Mouse (Mus musculus) bone marrow macrophage, adult 2 months (primary cell): ENCODE measurements around the gene Helz. TPM values are rescaled to one million over a fixed set of nuclear protein-coding genes. Genes with fewer than 3 reads are reported as not detected.

Source experiments
- H3K27ac ChIP-seq: 2 replicates; pipeline ENCODE4 v1.5.1; 2012; ENCODE audit warnings: low read depth, low read length; ENCODE audit not compliant: insufficient read depth
- H3K4me1 ChIP-seq: 2 replicates; pipeline ENCODE4 v1.6.1; 2012; ENCODE audit warnings: low read length; ENCODE audit not compliant: control insufficient read depth, insufficient read depth
- H3K4me3 ChIP-seq: 2 replicates; pipeline ENCODE4 v1.5.1; 2012; ENCODE audit warnings: mild to moderate bottlenecking, low read length, moderate library complexity; ENCODE audit not compliant: insufficient read depth
- CTCF ChIP-seq: IDR thresholded peaks from 2 replicates; pipeline ENCODE4 v1.5.1; 2012; ENCODE audit warnings: low read depth, mild to moderate bottlenecking, low read length, moderate library complexity
- POLR2A ChIP-seq: IDR thresholded peaks from 2 replicates; pipeline ENCODE4 v1.6.1; 2012; ENCODE audit warnings: mild to moderate bottlenecking, low read depth, low read length, borderline replicate concordance
- polyA plus RNA-seq: library from polyadenylated mRNA; stranded (reverse); fragments of >200 nt; gene quantifications from 2 replicates; pipeline ENCODE4 v1.2.4, GENCODE M21; 2012; ENCODE audit not compliant: missing spikeins, insufficient read depth, insufficient read length

The Helz gene
- polyA plus RNA-seq, 1 experiment = 17.3 TPM

DNA sequence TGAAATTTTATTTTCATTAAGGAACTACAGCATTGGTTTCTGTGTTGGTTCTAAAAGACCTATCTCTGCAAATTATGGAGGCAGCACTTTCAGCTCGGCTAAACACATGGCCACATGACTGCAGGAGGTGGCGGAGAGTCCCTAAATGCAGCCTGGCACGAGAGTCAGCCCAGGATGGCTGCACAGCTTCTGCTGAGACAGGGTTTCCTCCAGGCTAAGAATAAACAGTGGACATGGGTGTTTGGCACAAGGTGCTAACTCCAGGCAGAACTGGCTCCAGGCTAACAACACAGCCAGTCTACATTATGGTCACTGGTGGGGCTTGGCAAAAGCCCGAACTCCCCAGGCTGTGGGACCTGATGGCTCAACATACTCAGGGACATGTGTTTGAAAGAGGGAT lies 183.2 kb downstream of the Helz start:
- no peaks in the 10 kb centered on the region for H3K4me1 ChIP-seq
- H3K27ac ChIP-seq = no peak overlapping the region
- no peak overlapping the region for H3K4me3 ChIP-seq
- TF ChIP-seq POLR2A = no peak
- TF ChIP-seq CTCF = no peak

DNA sequence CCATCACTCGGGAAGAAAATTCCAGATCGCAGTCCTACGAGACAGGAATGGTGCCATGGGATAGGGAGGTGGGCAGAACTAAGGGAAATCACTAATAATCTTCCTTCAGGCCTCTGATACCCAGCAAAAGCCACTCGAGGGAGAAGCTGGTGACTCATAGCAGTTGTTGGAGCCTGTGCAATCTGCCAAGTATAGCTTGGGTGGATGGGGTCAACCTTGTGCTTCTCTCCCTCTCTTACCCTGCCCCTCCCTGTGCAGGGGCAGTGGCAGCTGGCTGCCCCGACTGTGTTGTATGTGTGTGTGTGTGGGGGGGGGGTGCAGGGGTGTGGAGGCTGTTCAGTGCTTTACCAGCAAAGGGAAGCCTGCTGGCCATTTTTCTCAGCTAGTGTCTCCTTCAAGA lies 183.8 kb downstream of the Helz start:
- no peaks in the 10 kb centered on the region for H3K4me1 ChIP-seq
- no peak for TF ChIP-seq CTCF
- no peak for TF ChIP-seq POLR2A
- H3K4me3 ChIP-seq = no peak overlapping the region
- no peak overlapping the region for H3K27ac ChIP-seq

DNA sequence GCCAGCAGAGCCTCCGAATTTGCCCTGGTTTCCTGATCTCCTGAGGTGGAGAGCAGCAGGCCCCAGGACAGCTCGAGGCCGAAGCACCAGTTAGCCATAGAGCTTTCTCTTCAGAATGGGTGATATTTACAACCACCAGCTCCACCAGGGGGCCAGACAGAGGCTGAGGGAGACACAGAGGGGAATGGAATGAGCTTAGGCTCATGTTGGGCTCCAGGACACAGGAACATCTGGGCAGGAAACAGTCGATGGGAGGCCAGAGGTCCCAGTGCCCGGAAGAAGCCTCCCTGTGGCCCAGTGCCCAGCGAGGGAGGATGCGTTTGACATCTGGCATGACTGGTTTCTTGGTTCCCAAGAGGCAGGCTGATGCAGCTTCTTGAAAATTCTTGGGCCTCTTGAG lies 186.4 kb downstream of the Helz start:
- H3K4me1 ChIP-seq = no peaks in the 10 kb centered on the region
- TF ChIP-seq CTCF (no peak), POLR2A (no peak)
- no peak overlapping the region for H3K4me3 ChIP-seq
- no peak overlapping the region for H3K27ac ChIP-seq

DNA sequence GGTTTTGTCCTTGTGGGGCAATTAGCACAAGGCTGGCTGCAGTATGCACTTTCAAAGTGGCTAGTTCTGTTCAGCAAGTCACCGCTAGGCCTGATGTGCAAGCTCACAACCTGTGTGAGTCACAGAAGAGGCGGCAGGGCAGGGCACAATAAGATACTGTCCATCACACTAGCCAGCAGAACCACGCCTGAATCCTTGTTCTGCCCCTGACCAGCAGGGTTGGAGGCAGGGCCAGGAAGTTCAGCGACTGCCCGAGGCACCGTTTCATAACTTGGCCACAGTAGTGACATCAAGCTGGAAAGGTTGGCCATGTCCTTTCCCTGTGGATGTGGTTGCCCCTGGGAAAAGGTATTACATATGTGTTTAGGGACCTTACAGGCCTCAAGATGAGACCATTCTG lies 190.2 kb downstream of the Helz start:
- H3K4me3 ChIP-seq = no peak overlapping the region
- H3K4me1 ChIP-seq = no peaks in the 10 kb centered on the region
- TF ChIP-seq CTCF (no peak), POLR2A (no peak)

DNA sequence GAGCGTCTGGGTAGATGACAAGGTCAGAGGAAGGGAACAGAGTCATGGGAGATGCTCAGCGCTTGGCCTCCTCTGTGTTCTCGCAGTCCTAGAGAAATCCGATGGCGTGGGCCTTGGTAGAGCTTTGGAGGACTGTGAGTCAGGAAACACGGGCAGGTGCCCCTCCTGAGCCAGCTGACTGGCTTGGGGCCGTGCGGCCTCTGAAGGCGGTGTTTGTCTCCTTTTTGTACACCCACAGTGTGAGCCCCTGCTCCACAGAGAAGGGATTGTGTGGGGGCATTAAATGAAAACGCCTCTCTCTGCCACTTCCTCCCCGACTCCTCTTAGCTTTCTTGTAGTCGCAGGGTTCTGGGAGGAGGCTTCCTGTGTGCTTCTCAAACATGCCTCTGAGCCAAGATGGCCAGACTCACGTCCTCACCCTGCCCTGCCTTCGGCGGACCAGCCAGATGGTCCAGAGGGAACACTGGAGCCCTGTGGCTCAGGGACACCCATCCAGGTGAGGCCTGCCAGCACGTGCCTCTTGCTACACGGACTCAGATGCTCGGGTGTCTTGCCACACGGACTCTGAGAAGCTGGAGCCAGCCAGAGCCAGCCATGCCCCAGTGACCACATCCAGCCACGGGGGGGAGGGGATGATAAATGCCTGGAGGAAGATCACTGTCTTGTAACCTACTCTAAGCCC lies 190.8 kb downstream of the Helz start:
- H3K4me1 ChIP-seq = no peaks in the 10 kb centered on the region
- H3K27ac ChIP-seq = no peak overlapping the region
- no peak for TF ChIP-seq POLR2A
- no peak overlapping the region for H3K4me3 ChIP-seq

More for the DNA sequence above, 190.2 kb downstream of the Helz start:
- H3K27ac ChIP-seq = no peak overlapping the region

DNA sequence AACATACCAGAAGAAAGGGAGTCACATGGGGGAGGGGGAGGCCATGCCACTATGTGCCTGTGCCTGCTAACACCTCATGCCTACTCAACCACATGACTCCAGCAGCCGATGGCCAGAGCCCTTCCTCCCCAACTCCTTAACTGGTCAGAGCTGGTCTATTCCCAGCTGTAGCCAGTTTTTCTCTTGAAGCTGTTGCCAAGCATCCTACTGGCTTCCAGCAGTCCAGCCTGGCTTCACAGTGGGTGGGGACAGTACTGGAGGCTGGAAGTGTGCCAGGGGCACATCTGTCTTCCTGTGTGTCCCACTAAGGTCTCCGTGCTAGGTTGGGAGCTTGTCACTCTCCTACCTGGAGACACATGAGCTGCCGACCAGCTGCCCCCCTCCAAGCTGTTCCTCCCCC lies 195.4 kb downstream of the Helz start:
- peaks cover under 1% of the 10 kb centered on the region; the same call in 1 of the 2 replicates for H3K4me1 ChIP-seq
- H3K4me3 ChIP-seq = no peak overlapping the region
- no peak overlapping the region for H3K27ac ChIP-seq
- TF ChIP-seq CTCF = no peak

Other genes starting within 250 kb of the Helz start
- 13.2 and 14.6 TPM in 2 replicates for gene Pitpnc1, start 77.2 kb upstream of the Helz start, polyA plus RNA-seq
- 60.8 and 65.4 TPM in 2 replicates for gene Psmd12, start 68.4 kb upstream of the Helz start, polyA plus RNA-seq
- gene Cacng1, start 168.6 kb downstream of the Helz start, polyA plus RNA-seq = not detected in 2 replicates
- gene Cacng4, start 246.6 kb downstream of the Helz start, polyA plus RNA-seq = not detected in 2 replicates